In the genomic region with DNA sequence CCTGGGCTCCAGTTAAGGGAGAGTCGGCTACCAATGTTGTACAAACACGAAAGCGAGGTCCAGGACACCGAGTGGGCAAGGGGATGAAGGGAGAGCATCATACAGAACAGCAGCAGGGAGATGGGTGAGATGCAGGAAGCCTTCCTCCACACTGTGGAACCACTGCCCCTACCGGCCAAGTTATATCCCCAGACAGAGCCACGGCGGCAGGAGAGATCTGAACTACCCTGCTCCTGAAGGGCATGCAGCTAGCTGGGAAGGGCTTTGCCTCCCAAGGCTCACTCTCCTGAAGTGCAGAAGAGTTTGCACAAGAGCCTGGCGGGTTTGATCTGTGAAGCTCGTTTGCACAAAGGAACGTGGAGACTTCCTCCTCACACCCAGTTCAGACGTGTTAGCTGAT, we compare ENCODE assay signal across 9 mouse cellular contexts.
DNase-seq lines count a peak whose midpoint lies in the region; ATAC-seq and TF ChIP-seq lines count a peak whose summit lies in the region.
"Had no signal": no experiment of that assay in that cellular context is flagged by ENCODE, and none has a peak within 500 bp of the region (broad histone marks: within the 10 kb centered on the region; RNA-seq: fewer than 3 reads in every experiment).

No protein-coding gene starts in this region.

- peak overlapping the region; percentile 18 for H3K4me2 ChIP-seq in heart, embryonic 13.5 days
- peak overlapping the region; percentile 1; the same call in 1 of the 2 replicates for H3K4me2 ChIP-seq in limb, embryonic 12.5 days
- no peak overlapping the region for H3K4me2 ChIP-seq in stomach, postnatal 0 days (replicated peaks; ENCODE audit: low read depth)
- H3K4me2 ChIP-seq: limb, embryonic 13.5 days had no signal

- 16% methylated on average over 11 of the region's 11 CpGs for WGBS in heart, embryonic 10.5 days
- 15% methylated on average over 11 of the region's 11 CpGs for WGBS in heart, embryonic 13.5 days
- 13% methylated on average over 11 of the region's 11 CpGs for WGBS in limb, embryonic 12.5 days
- 21% methylated on average over 11 of the region's 11 CpGs for WGBS in stomach, postnatal 0 days

- H3K27ac ChIP-seq in heart, embryonic 10.5 days: peak overlapping the region; percentile 49
- 0 out of 2 replicates have a peak overlapping the region, but pooled peaks have one; percentile 26 for H3K27ac ChIP-seq in heart, embryonic 13.5 days (replicated peaks)
- H3K27ac ChIP-seq in limb, embryonic 12.5 days: no peak overlapping the region
- no peak overlapping the region for H3K27ac ChIP-seq in stomach, postnatal 0 days (replicated peaks)
- H3K27ac ChIP-seq: limb, embryonic 13.5 days had no signal

- peaks cover 47% of the 10 kb centered on the region for H3K27me3 ChIP-seq in heart, embryonic 10.5 days (ENCODE audit: insufficient read depth, poor library complexity, severe bottlenecking)
- peaks cover 68% of the 10 kb centered on the region for H3K27me3 ChIP-seq in heart, embryonic 13.5 days (replicated peaks)
- H3K27me3 ChIP-seq in limb, embryonic 12.5 days: peaks cover 78% of the 10 kb centered on the region
- peaks cover 3% of the 10 kb centered on the region; the same call in 1 of the 2 replicates for H3K27me3 ChIP-seq in stomach, postnatal 0 days (ENCODE audit: control insufficient read depth, insufficient read depth, low read length)

- TF ChIP-seq EP300 in stomach, postnatal 0 days (optimal IDR thresholded peaks at IDR 0.05): no peak

- peak; percentile 67; the same call in 1 of the 2 replicates for ATAC-seq in heart, embryonic 13.5 days (ENCODE audit: extremely low read depth, insufficient number of reproducible peaks, low FRiP score, low TSS enrichment)
- ATAC-seq in limb, embryonic 12.5 days (ENCODE audit: insufficient number of reproducible peaks, insufficient read depth, low FRiP score, low TSS enrichment, low read depth): no peak
- 0 out of 2 replicates have a peak, but pooled peaks have one; percentile 46 for ATAC-seq in stomach, postnatal 0 days (ENCODE audit: low FRiP score, low TSS enrichment)

- no peaks in the 10 kb centered on the region for H3K9me3 ChIP-seq in heart, embryonic 10.5 days
- H3K9me3 ChIP-seq in heart, embryonic 13.5 days: no peaks in the 10 kb centered on the region
- H3K9me3 ChIP-seq in limb, embryonic 12.5 days: no peaks in the 10 kb centered on the region
- H3K9me3 ChIP-seq in stomach, postnatal 0 days (ENCODE audit: control insufficient read depth, low read length): no peaks in the 10 kb centered on the region
- H3K9me3 ChIP-seq: limb, embryonic 13.5 days had no signal

- H3K9ac ChIP-seq in heart, embryonic 13.5 days: peak overlapping the region; percentile 61; the same call in 1 of the 2 replicates
- no peak overlapping the region for H3K9ac ChIP-seq in limb, embryonic 12.5 days (replicated peaks)
- no peak overlapping the region for H3K9ac ChIP-seq in stomach, postnatal 0 days (ENCODE audit: low read length)
- H3K9ac ChIP-seq: limb, embryonic 13.5 days had no signal

- DNase-seq in heart, embryonic 10.5 days (ENCODE audit: low spot score): peak; percentile 85
- no peak for DNase-seq in heart, adult 11 months
- peak; percentile 23 for DNase-seq in adrenal gland, postnatal 25 days
- DNase-seq in stomach, postnatal 0 days (ENCODE audit: low spot score): peak; percentile 45
- DNase-seq in layer of hippocampus, postnatal 14 days (ENCODE audit: low spot score in 2 of 2): no peak
- no peak for DNase-seq in ovary, postnatal 14 days (ENCODE audit: low spot score)

- H3K36me3 ChIP-seq in heart, embryonic 10.5 days: no peaks in the 10 kb centered on the region
- H3K36me3 ChIP-seq in heart, embryonic 13.5 days: no peaks in the 10 kb centered on the region
- H3K36me3 ChIP-seq in limb, embryonic 12.5 days: no peaks in the 10 kb centered on the region
- H3K36me3 ChIP-seq in stomach, postnatal 0 days (ENCODE audit: control insufficient read depth, insufficient read depth, low read length): no peaks in the 10 kb centered on the region
- H3K36me3 ChIP-seq: limb, embryonic 13.5 days had no signal

- H3K4me1 ChIP-seq in heart, embryonic 10.5 days: peaks cover 37% of the 10 kb centered on the region
- H3K4me1 ChIP-seq in heart, embryonic 13.5 days: peaks cover 26% of the 10 kb centered on the region
- H3K4me1 ChIP-seq in limb, embryonic 12.5 days (replicated peaks): peaks cover 50% of the 10 kb centered on the region
- H3K4me1 ChIP-seq in stomach, postnatal 0 days (replicated peaks; ENCODE audit: control insufficient read depth, insufficient read depth): no peaks in the 10 kb centered on the region

- H3K4me3 ChIP-seq in heart, embryonic 10.5 days: 0 out of 2 replicates have a peak overlapping the region, but pooled peaks have one; percentile 5
- H3K4me3 ChIP-seq in heart, embryonic 13.5 days: no peak overlapping the region
- H3K4me3 ChIP-seq in limb, embryonic 12.5 days (replicated peaks): no peak overlapping the region
- H3K4me3 ChIP-seq in stomach, postnatal 0 days (ENCODE audit: low read depth, low read length): no peak overlapping the region
- H3K4me3 ChIP-seq: limb, embryonic 13.5 days had no signal

- peak; percentile 78 for TF ChIP-seq CTCF in stomach, postnatal 0 days (IDR thresholded peaks at IDR 0.05; ENCODE audit: low read depth)

Comparison
In these comparisons a context has a peak if more than half of its experiments do, and no peak if none do; other contexts are left out.
1. DNase-seq: peak in heart, embryonic 10.5 days (single experiment), adrenal gland, postnatal 25 days (single experiment) and stomach, postnatal 0 days (single experiment); none in heart, adult 11 months (single experiment), layer of hippocampus, postnatal 14 days (0 of 2) and ovary, postnatal 14 days (single experiment).
2. H3K27ac ChIP-seq: peak in heart, embryonic 10.5 days (single experiment) and heart, embryonic 13.5 days (single experiment); none in limb, embryonic 12.5 days (single experiment) and stomach, postnatal 0 days (single experiment).